Mouse (Mus musculus): ENCODE data around the gene Sdk1. TPM values are rescaled to one million over a fixed set of nuclear protein-coding genes. Genes with fewer than 3 reads are reported as not detected.
A peak's percentile ranks its signal among the peaks of the same experiment; 100 is the strongest.

The Sdk1 gene
- total and polyA plus RNA-seq, 2 experiments from 2014 or later, result 2.2 to 58.4 TPM

- 37% methylated on average over 6 of the region's 6 CpGs for WGBS
Measured at GRCm38 (mm10) chr5:141835566-141835965, 594.3 kb downstream of the Sdk1 start.

GRCm38 (mm10) chr5:141836892-141837455 lies 595.7 kb downstream of the Sdk1 start:
- DNase-seq (ENCODE audit: low spot score) (peak; percentile 58), ATAC-seq (no peak)
- Histone ChIP-seq H3K4me2 (ENCODE audit: low read depth, low read length) (no peak overlapping the region), H3K27ac (no peak overlapping the region), H3K4me3 (ENCODE audit: low read length) (no peak overlapping the region), H3K9ac (replicated peaks; ENCODE audit: low read length) (no peak overlapping the region), H3K36me3 (ENCODE audit: insufficient read depth, low read length) (no peaks in the 10 kb centered on the region), H3K27me3 (ENCODE audit: insufficient read depth, low read length) (no peaks in the 10 kb centered on the region), H3K4me1 (ENCODE audit: insufficient read depth, low read length) (peaks cover 9% of the 10 kb centered on the region; the same call in 1 of the 2 replicates), H3K9me3 (ENCODE audit: low read length) (no peaks in the 10 kb centered on the region)
- no peak for TF ChIP-seq CTCF (IDR thresholded peaks at IDR 0.05; ENCODE audit: low read depth)
- 26% methylated on average over 8 of the region's 8 CpGs for WGBS

More at GRCm38 (mm10) chr5:141835566-141835965, 594.3 kb downstream of the Sdk1 start:
- no peak for TF ChIP-seq CTCF (IDR thresholded peaks at IDR 0.05; ENCODE audit: low read depth)
- Histone ChIP-seq H3K27me3 (ENCODE audit: insufficient read depth, low read length) (no peaks in the 10 kb centered on the region), H3K9ac (replicated peaks; ENCODE audit: low read length) (no peak overlapping the region), H3K27ac (no peak overlapping the region), H3K4me2 (ENCODE audit: low read depth, low read length) (no peak overlapping the region), H3K4me3 (ENCODE audit: low read length) (no peak overlapping the region), H3K4me1 (ENCODE audit: insufficient read depth, low read length) (peaks cover 9% of the 10 kb centered on the region; the same call in 1 of the 2 replicates), H3K9me3 (ENCODE audit: low read length) (no peaks in the 10 kb centered on the region), H3K36me3 (ENCODE audit: insufficient read depth, low read length) (no peaks in the 10 kb centered on the region)
- DNase-seq (ENCODE audit: low spot score), result peak; percentile 64
- no peak for ATAC-seq

GRCm38 (mm10) chr5:141844701-141845100 lies 603.4 kb downstream of the Sdk1 start:
- H3K9me3 ChIP-seq (ENCODE audit: low read length), result no peaks in the 10 kb centered on the region
- WGBS, result 87% methylated on average over 4 of the region's 4 CpGs

GRCm38 (mm10) chr5:141847686-141848085 lies 606.4 kb downstream of the Sdk1 start:
- TF ChIP-seq CTCF (IDR thresholded peaks at IDR 0.05; ENCODE audit: low read depth), result no peak
- no peak for ATAC-seq
- DNase-seq (ENCODE audit: low spot score), result no peak
- Histone ChIP-seq H3K27ac (no peak overlapping the region), H3K9ac (replicated peaks; ENCODE audit: low read length) (no peak overlapping the region), H3K4me2 (ENCODE audit: low read depth, low read length) (no peak overlapping the region), H3K4me3 (ENCODE audit: low read length) (no peak overlapping the region), H3K4me1 (ENCODE audit: insufficient read depth, low read length) (no peaks in the 10 kb centered on the region), H3K36me3 (ENCODE audit: insufficient read depth, low read length) (no peaks in the 10 kb centered on the region), H3K9me3 (ENCODE audit: low read length) (no peaks in the 10 kb centered on the region), H3K27me3 (ENCODE audit: insufficient read depth, low read length) (no peaks in the 10 kb centered on the region)
- WGBS, result 95% methylated on average over 4 of the region's 4 CpGs

More at GRCm38 (mm10) chr5:141844701-141845100, 603.4 kb downstream of the Sdk1 start:
- Histone ChIP-seq H3K4me2 (ENCODE audit: low read depth, low read length) (no peak overlapping the region), H3K9ac (replicated peaks; ENCODE audit: low read length) (no peak overlapping the region), H3K4me1 (ENCODE audit: insufficient read depth, low read length) (no peaks in the 10 kb centered on the region), H3K27me3 (ENCODE audit: insufficient read depth, low read length) (no peaks in the 10 kb centered on the region), H3K4me3 (ENCODE audit: low read length) (no peak overlapping the region), H3K36me3 (ENCODE audit: insufficient read depth, low read length) (no peaks in the 10 kb centered on the region), H3K27ac (no peak overlapping the region)
- no peak for DNase-seq (ENCODE audit: low spot score)
- no peak for TF ChIP-seq CTCF (IDR thresholded peaks at IDR 0.05; ENCODE audit: low read depth)
- no peak for ATAC-seq

GRCm38 (mm10) chr5:141852175-141852574 lies 610.9 kb downstream of the Sdk1 start:
- no peak for TF ChIP-seq CTCF (IDR thresholded peaks at IDR 0.05; ENCODE audit: low read depth)
- H3K27me3 ChIP-seq (ENCODE audit: insufficient read depth, low read length), result no peaks in the 10 kb centered on the region
- no peak overlapping the region for H3K4me2 ChIP-seq (ENCODE audit: low read depth, low read length)
- H3K9ac ChIP-seq (replicated peaks; ENCODE audit: low read length), result no peak overlapping the region
- H3K36me3 ChIP-seq (ENCODE audit: insufficient read depth, low read length), result no peaks in the 10 kb centered on the region
- ATAC-seq, result no peak
- WGBS, result 48% methylated on average over 8 of the region's 8 CpGs
- no peaks in the 10 kb centered on the region for H3K4me1 ChIP-seq (ENCODE audit: insufficient read depth, low read length)
- no peak overlapping the region for H3K4me3 ChIP-seq (ENCODE audit: low read length)
- no peak overlapping the region for H3K27ac ChIP-seq
- peak; percentile 29 for DNase-seq (ENCODE audit: low spot score)
- no peaks in the 10 kb centered on the region for H3K9me3 ChIP-seq (ENCODE audit: low read length)

GRCm38 (mm10) chr5:141856447-141856846 lies 615.2 kb downstream of the Sdk1 start:
- DNase-seq (ENCODE audit: low spot score) (no peak), ATAC-seq (no peak)
- no peak overlapping the region for H3K4me2 ChIP-seq (ENCODE audit: low read depth, low read length)
- no peak overlapping the region for H3K27ac ChIP-seq
- no peak overlapping the region for H3K9ac ChIP-seq (replicated peaks; ENCODE audit: low read length)
- no peaks in the 10 kb centered on the region for H3K9me3 ChIP-seq (ENCODE audit: low read length)
- no peak for TF ChIP-seq CTCF (IDR thresholded peaks at IDR 0.05; ENCODE audit: low read depth)
- WGBS, result 89% methylated on average over 2 of the region's 2 CpGs
- no peaks in the 10 kb centered on the region for H3K36me3 ChIP-seq (ENCODE audit: insufficient read depth, low read length)
- H3K27me3 ChIP-seq (ENCODE audit: insufficient read depth, low read length), result no peaks in the 10 kb centered on the region
- no peak overlapping the region for H3K4me3 ChIP-seq (ENCODE audit: low read length)
- H3K4me1 ChIP-seq (ENCODE audit: insufficient read depth, low read length), result no peaks in the 10 kb centered on the region

- no peaks in the 10 kb centered on the region for H3K36me3 ChIP-seq (ENCODE audit: insufficient read depth, low read length)
- no peaks in the 10 kb centered on the region for H3K4me1 ChIP-seq (ENCODE audit: insufficient read depth, low read length)
- no peak overlapping the region for H3K4me2 ChIP-seq (ENCODE audit: low read depth, low read length)
- H3K9me3 ChIP-seq (ENCODE audit: low read length), result no peaks in the 10 kb centered on the region
- no peak for TF ChIP-seq CTCF (IDR thresholded peaks at IDR 0.05; ENCODE audit: low read depth)
- no peak for DNase-seq (ENCODE audit: low spot score)
- no peaks in the 10 kb centered on the region for H3K27me3 ChIP-seq (ENCODE audit: insufficient read depth, low read length)
- no peak overlapping the region for H3K9ac ChIP-seq (replicated peaks; ENCODE audit: low read length)
- H3K27ac ChIP-seq, result no peak overlapping the region
- no peak for ATAC-seq
- H3K4me3 ChIP-seq (ENCODE audit: low read length), result no peak overlapping the region
- WGBS, result 75% methylated on average over 1 of the region's 1 CpGs
Measured at GRCm38 (mm10) chr5:141857781-141858180, 616.5 kb downstream of the Sdk1 start.

Measured in hindbrain, postnatal 0 days (tissue).